Mouse (Mus musculus) Patski (cell line): ENCODE measurements around the gene Rbm25. TPM values are rescaled to one million over a fixed set of nuclear protein-coding genes. Genes with fewer than 3 reads are reported as not detected.
"Not testable (repeated sequence)": the region's sequence is repeated elsewhere in the genome, so short reads cannot be mapped to it uniquely, and the experiment has no call there.

ENCODE experiments used
- ATAC-seq: fragments of 100-300 bp; one replicate; pipeline ENCODE4 v1.8.0; 2021
- CTCF ChIA-PET: fragments of 350-600 bp; sonication (Branson Sonifier 250); formaldehyde crosslinking; loops from one replicate; lab custom pipeline; 2022; ENCODE audit warnings: inconsistent platforms; lab: Charles Lee
- POLR2A ChIA-PET: fragments of 350-600 bp; sonication (Branson Sonifier 250); formaldehyde crosslinking; loops from one replicate; lab custom pipeline; 2022; ENCODE audit warnings: antibody characterized with exemption, inconsistent platforms; lab: Charles Lee
- DNase-seq: peaks from one replicate; pipeline ENCODE4 v3.0.0-alpha.2; 2011; ENCODE audit warnings: low read depth, low spot score
- H3K27me3 ChIP-seq: fragments of 371-371 bp; one replicate; pipeline ENCODE4 v1.5.1; 2021
- CTCF ChIP-seq: fragments of 100-300 bp; IDR thresholded peaks from one replicate; pipeline ENCODE4 v1.5.1; 2021
- in situ Hi-C: fragments of 300-500 bp; cut with MboI; formaldehyde crosslinking; loops from 3 replicates; pipeline ENCODE4 v1.11.1; 2018; ENCODE audit warnings: low pct_unique_long_range_greater_than_20kb, mixed read lengths
- polyA plus RNA-seq: library from polyadenylated mRNA; unstranded; gene quantifications from one replicate; pipeline ENCODE4 v1.2.3, GENCODE M21; 2021

Rbm25 gene
- polyA plus RNA-seq, 1 experiment from 2014 or later: 78.0 TPM

GRCm38 (mm10) chr12:83617261-83617660 is 13.8 kb upstream of the Rbm25 start:
- no peaks in the 10 kb centered on the region for H3K27me3 ChIP-seq
- TF ChIP-seq CTCF: no peak
- ChIA-PET POLR2A (interaction anchor here (0.7 kb wide), 1 partner anchor 42 kb away, joined by 4 read pairs; no protein-coding TSS in a partner anchor), CTCF (no interaction called here)
- ATAC-seq (no peak), DNase-seq (no peak)
- in situ Hi-C loops: no loop called here

DNA sequence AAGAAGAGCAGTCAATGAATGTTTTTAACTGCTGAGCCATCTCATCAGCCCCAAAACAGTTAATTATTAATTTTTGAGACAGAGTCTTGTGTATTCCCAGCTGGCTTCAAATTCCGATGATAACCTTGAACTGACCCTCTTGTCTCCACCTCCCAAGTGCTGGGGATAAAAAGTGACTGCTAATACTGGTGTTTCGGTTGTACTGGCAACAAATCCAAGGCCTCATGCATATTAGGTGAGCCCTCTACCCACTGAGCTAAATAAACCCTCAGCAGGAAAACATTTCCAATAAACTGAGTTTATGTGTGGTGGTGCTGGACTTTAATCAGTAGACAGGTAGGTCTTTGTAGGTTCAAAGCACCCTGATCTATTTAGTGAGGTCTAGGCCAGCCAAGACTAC is 12.1 kb upstream of the Rbm25 start:
- DNase-seq (no peak), ATAC-seq (no peak)
- in situ Hi-C loops: no loop called here

DNA sequence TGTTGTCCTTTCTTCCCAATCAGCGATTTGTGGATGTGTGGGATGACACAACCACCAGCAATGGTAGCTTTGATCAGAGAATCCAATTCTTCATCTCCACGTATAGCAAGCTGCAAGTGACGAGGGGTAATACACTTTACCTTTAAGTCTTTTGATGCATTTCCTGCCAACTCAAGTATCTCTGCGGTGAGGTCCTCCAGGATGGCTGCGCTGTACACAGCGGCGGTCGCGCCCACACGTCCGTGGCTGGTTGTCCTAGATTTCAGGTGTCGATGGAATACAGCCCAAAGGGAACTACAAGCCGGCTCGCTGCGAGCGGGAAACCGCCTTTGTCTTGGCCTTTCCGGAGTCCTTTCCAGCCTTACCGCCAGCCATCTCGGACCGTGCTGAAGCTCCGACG is 10.3 kb upstream of the Rbm25 start:
- DNase-seq, POLR2A ChIA-PET, in situ Hi-C loops, H3K27me3 ChIP-seq, ATAC-seq: not testable (repeated sequence)
- CTCF ChIA-PET: interaction anchor here (1.2 kb wide), 1 partner anchor 14 kb away, joined by 3 read pairs; no protein-coding TSS in a partner anchor

More for the DNA sequence above, 12.1 kb upstream of the Rbm25 start:
- POLR2A ChIA-PET: interaction anchor here (0.7 kb wide), 1 partner anchor 459 kb away, joined by 3 read pairs; no protein-coding TSS in a partner anchor
- TF ChIP-seq CTCF: no peak
- H3K27me3 ChIP-seq: no peaks in the 10 kb centered on the region
- CTCF ChIA-PET: no interaction called here

- TF ChIP-seq CTCF: no peak
- H3K27me3 ChIP-seq: no peaks in the 10 kb centered on the region
- in situ Hi-C loops: no loop called here
- ChIA-PET POLR2A (no interaction called here), CTCF (no interaction called here)
- DNase-seq (no peak), ATAC-seq (no peak)
Measured at GRCm38 (mm10) chr12:83622031-83622755, 8.8 kb upstream of the Rbm25 start.

- no peak for TF ChIP-seq CTCF
- DNase-seq (no peak), ATAC-seq (no peak)
- CTCF ChIA-PET: interaction anchor here (0.9 kb wide), 1 partner anchor 27 kb away, joined by 3 read pairs; no protein-coding TSS in a partner anchor
- in situ Hi-C loops: no loop called here
- POLR2A ChIA-PET: no interaction called here
- H3K27me3 ChIP-seq: no peaks in the 10 kb centered on the region
Measured at GRCm38 (mm10) chr12:83624321-83624720, 6.7 kb upstream of the Rbm25 start.

DNA sequence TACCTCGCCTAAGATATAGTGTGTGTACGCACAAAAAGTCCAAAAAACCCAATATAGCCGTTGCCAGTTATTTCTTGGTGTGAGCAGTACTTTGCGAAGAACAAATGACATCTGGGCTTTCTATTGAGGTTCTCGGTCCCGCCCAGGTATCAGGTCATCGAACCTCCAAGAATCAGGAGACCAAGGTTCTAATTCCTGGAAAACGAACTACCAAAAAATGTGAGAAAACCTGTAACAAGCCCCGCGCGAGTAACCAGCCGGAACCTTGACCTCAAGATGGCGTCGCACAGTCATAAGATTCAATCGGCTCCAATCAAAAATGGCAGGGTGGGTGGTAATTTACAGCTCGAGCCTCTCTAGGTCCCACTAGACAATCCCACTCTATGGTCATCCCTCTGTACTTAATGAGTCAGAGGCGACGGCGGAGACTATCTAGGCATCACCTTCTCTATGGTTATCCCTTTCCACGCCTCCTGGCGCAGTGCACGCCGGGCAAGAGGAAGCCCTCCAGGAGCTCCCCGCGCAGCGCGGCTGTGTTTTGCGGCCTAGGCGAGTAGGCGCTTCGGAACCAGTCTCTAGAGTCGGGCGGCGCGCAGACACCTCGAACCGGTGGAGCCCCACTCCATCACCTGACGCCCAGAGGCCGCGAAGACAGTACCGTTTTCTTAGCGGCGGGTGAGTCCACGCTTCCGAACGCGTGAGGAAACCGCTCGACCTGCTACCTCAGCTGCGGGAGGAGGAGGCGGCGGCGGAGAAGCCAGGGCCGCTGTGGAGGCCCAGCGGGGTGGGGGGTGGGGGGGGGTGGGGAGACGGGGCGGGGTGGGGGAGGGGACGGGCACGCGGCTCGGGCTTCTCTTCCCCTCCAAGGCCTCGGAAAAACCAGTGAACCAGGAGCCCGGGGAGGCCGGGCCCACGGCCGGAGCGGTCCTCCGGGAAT is 975 bp downstream of the Rbm25 start:
- TF ChIP-seq CTCF: no peak

GRCm38 (mm10) chr12:83632680-83633025 is 1.6 kb downstream of the Rbm25 start:
- DNase-seq (no peak), ATAC-seq (peak; percentile 49)
- ChIA-PET CTCF (no interaction called here), POLR2A (no interaction called here)
- no peaks in the 10 kb centered on the region for H3K27me3 ChIP-seq
- in situ Hi-C loops: no loop called here
- TF ChIP-seq CTCF: no peak

More for the DNA sequence above, 975 bp downstream of the Rbm25 start:
- peak; percentile 95 for DNase-seq
- no peaks in the 10 kb centered on the region for H3K27me3 ChIP-seq
- peak; percentile 92 for ATAC-seq
- ChIA-PET CTCF (no interaction called here), POLR2A (no interaction called here)
- in situ Hi-C loops: no loop called here

- ChIA-PET POLR2A (no interaction called here), CTCF (no interaction called here)
- DNase-seq (no peak), ATAC-seq (no peak)
- in situ Hi-C loops: no loop called here
- TF ChIP-seq CTCF: no peak
- H3K27me3 ChIP-seq: no peaks in the 10 kb centered on the region
Measured at GRCm38 (mm10) chr12:83633807-83634206, 2.8 kb downstream of the Rbm25 start.

- CTCF ChIA-PET: interaction anchor here (1.0 to 1.1 kb wide), 2 partner anchors 9 to 18 kb away, joined by 3 read pairs; no protein-coding TSS in a partner anchor
- TF ChIP-seq CTCF: no peak
- DNase-seq (no peak), ATAC-seq (no peak)
- in situ Hi-C loops: no loop called here
- POLR2A ChIA-PET: interaction anchor here (0.6 kb wide), 1 partner anchor 254 kb away, joined by 5 read pairs; no protein-coding TSS in a partner anchor
- no peaks in the 10 kb centered on the region for H3K27me3 ChIP-seq
Measured at GRCm38 (mm10) chr12:83641233-83641632, 10.2 kb downstream of the Rbm25 start.

GRCm38 (mm10) chr12:83643116-83643515 is 12.1 kb downstream of the Rbm25 start:
- ChIA-PET CTCF (interaction anchor here (1.0 kb wide), 1 partner anchor 27 kb away, joined by 3 read pairs; no protein-coding TSS in a partner anchor), POLR2A (no interaction called here)
- in situ Hi-C loops: no loop called here
- no peak for ATAC-seq
- no peak for DNase-seq
- H3K27me3 ChIP-seq: no peaks in the 10 kb centered on the region
- TF ChIP-seq CTCF: no peak
